Mouse (Mus musculus): ENCODE results near the gene Gm26938.

DNA sequence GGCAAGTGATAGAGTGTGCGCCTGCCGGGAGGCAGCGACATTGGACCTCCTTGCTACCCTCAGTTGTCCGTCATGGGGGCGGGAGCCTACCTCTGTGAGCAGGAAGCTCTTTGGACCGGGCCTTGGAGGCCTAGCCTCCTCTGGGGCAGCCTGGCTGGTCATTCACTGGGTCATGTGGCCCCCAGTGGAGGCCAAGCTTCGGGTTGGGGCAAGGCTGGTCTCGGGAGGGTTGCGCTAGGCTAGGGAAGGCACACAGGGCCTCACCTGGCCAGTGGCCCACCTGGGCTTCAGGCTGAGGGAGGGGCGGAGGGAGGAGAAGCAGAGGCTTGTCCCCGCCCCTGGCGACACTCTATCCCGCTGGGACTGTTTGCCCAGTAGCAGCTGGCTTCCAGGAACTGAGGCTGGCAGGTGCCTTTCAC lies 12.2 kb downstream of the Gm26938 start:
- TF ChIP-seq CTCF (IDR thresholded peaks at IDR 0.05; ENCODE audit: low read depth, low read length) = no peak
- TF ChIP-seq POLR2A (IDR thresholded peaks at IDR 0.05; ENCODE audit: borderline replicate concordance, low read depth, low read length) = no peak

Data from bone marrow macrophage, adult 2 months (primary cell).